Mouse (Mus musculus) G1E (cell line): ENCODE results near the gene Adgrb3.

ENCODE experiments used
- CTCF ChIP-seq: IDR thresholded peaks from 2 replicates; pipeline ENCODE4 v1.5.1; 2012; ENCODE audit warnings: low read depth, low read length, inconsistent platforms, mixed read lengths
- GATA1 ChIP-seq: IDR thresholded peaks from 2 replicates; pipeline ENCODE4 v1.6.1; 2012; ENCODE audit warnings: borderline replicate concordance, low read length, inconsistent platforms, mixed read lengths
- GATA2 ChIP-seq: IDR thresholded peaks from 2 replicates; pipeline ENCODE4 v1.6.1; 2012; ENCODE audit warnings: low read depth, low read length, inconsistent platforms, borderline replicate concordance
- POLR2AphosphoS5 ChIP-seq: IDR thresholded peaks from 2 replicates; pipeline ENCODE4 v1.6.1; 2012; ENCODE audit warnings: low read depth, low read length, inconsistent platforms; ENCODE audit not compliant: insufficient replicate concordance
- TAL1 ChIP-seq: conservative IDR thresholded peaks from 2 replicates; pipeline ENCODE4 v1.6.1; 2012; ENCODE audit warnings: low read depth, low read length, inconsistent platforms, mixed read lengths

DNA sequence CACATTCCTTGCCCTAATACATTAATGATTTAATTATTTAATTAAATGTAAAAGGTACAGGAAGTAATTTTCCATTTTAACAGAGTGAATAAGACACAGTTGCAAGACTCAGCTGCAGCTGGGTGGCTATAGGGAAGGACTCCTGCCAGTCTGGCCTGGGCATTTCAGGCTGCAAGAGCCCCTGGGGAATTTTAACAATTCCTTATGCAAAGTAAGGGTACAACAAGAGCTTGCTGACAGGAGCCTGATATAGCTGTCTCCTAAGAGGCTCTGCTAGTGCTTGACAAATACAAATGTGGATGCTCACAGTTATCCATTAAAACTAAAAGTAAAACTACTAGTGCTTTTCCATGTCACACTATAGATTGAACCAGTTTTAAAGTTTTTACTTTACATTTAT, 410.1 kb downstream of the Adgrb3 start:
- no peak for TF ChIP-seq CTCF
- no peak for TF ChIP-seq GATA2
- no peak for TF ChIP-seq GATA1
- TF ChIP-seq POLR2AphosphoS5 = no peak
- no peak for TF ChIP-seq TAL1
